18 mouse cellular contexts compared by ENCODE assay signal in genomic region chr15:23979506-23979905, GRCm38 (mm10).
DNase-seq lines count a peak whose midpoint lies in the region; ATAC-seq lines count a peak whose summit lies in the region.
"Had no signal": no experiment of that assay in that cellular context is flagged by ENCODE, and none has a peak within 500 bp of the region (broad histone marks: within the 10 kb centered on the region; RNA-seq: fewer than 3 reads in every experiment).

No protein-coding gene starts in this region.

- no peak overlapping the region for H3K27ac ChIP-seq in forebrain, embryonic 14.5 days (ENCODE audit: low read depth, low read length)
- H3K27ac ChIP-seq in forebrain, embryonic 15.5 days (replicated peaks): no peak overlapping the region
- H3K27ac ChIP-seq: heart, embryonic 10.5 days; intestine, embryonic 15.5 days; liver, embryonic 14.5 days; midbrain, embryonic 12.5 days had no signal

- ATAC-seq in forebrain, embryonic 14.5 days: no peak
- no peak for ATAC-seq in forebrain, embryonic 15.5 days (replicated peaks)
- no peak for ATAC-seq in frontal cortex, adult (ENCODE audit: low TSS enrichment)
- ATAC-seq: forebrain, embryonic 16.5 days; hindbrain, embryonic 16.5 days; intestine, embryonic 15.5 days had no signal

- WGBS in forebrain, embryonic 14.5 days: 77% methylated on average over 3 of the region's 3 CpGs
- 78% methylated on average over 3 of the region's 3 CpGs for WGBS in forebrain, embryonic 15.5 days

- no peak overlapping the region for H3K4me2 ChIP-seq in forebrain, embryonic 14.5 days (ENCODE audit: low read length)
- H3K4me2 ChIP-seq in forebrain, embryonic 15.5 days (replicated peaks): no peak overlapping the region
- H3K4me2 ChIP-seq: intestine, embryonic 15.5 days; lung, embryonic 14.5 days; midbrain, embryonic 12.5 days had no signal

- H3K4me3 ChIP-seq in forebrain, embryonic 14.5 days (ENCODE audit: low read depth, low read length): no peak overlapping the region
- no peak overlapping the region for H3K4me3 ChIP-seq in forebrain, embryonic 15.5 days
- H3K4me3 ChIP-seq: heart, embryonic 10.5 days; intestine, embryonic 15.5 days; midbrain, embryonic 12.5 days had no signal

- peak; percentile 15 for DNase-seq in forebrain, embryonic 14.5 days (ENCODE audit: low spot score)
- DNase-seq in cerebellum, adult 8-10 months: peak; percentile 21
- DNase-seq in layer of hippocampus, adult 18-20 months (ENCODE audit: low spot score in 2 of 2): peak; percentile 28 to 68
- DNase-seq in layer of hippocampus, postnatal 14 days (ENCODE audit: low spot score in 2 of 2): peak; percentile 9 to 76
- no peak for DNase-seq in heart, postnatal 36 days
- DNase-seq in gastrocnemius, postnatal 36 days: no peak
- DNase-seq: adrenal gland, postnatal 14 days; kidney, adult 8-10 months; kidney, postnatal 14 days; lung, embryonic 14.5 days had no signal

- no peaks in the 10 kb centered on the region for H3K36me3 ChIP-seq in forebrain, embryonic 14.5 days (ENCODE audit: control insufficient read depth, insufficient read depth, low read length)
- H3K36me3 ChIP-seq in forebrain, embryonic 15.5 days: no peaks in the 10 kb centered on the region
- H3K36me3 ChIP-seq: heart, embryonic 10.5 days; intestine, embryonic 15.5 days; midbrain, embryonic 12.5 days had no signal

- no peaks in the 10 kb centered on the region for H3K9me3 ChIP-seq in forebrain, embryonic 14.5 days (replicated peaks; ENCODE audit: control insufficient read depth, low read length)
- H3K9me3 ChIP-seq in forebrain, embryonic 15.5 days: no peaks in the 10 kb centered on the region
- H3K9me3 ChIP-seq: heart, embryonic 10.5 days; intestine, embryonic 15.5 days; midbrain, embryonic 12.5 days had no signal

- no peaks in the 10 kb centered on the region for H3K4me1 ChIP-seq in forebrain, embryonic 14.5 days (ENCODE audit: control insufficient read depth, insufficient read depth, low read length)
- H3K4me1 ChIP-seq in forebrain, embryonic 15.5 days: no peaks in the 10 kb centered on the region
- H3K4me1 ChIP-seq: heart, embryonic 10.5 days; intestine, embryonic 15.5 days; midbrain, embryonic 12.5 days had no signal

- H3K27me3 ChIP-seq in forebrain, embryonic 14.5 days (replicated peaks; ENCODE audit: control insufficient read depth, insufficient read depth, low read length): no peaks in the 10 kb centered on the region
- H3K27me3 ChIP-seq in forebrain, embryonic 15.5 days: no peaks in the 10 kb centered on the region
- H3K27me3 ChIP-seq: intestine, embryonic 15.5 days; midbrain, embryonic 12.5 days had no signal

- intact Hi-C loops in heart, postnatal 36 days (cut with DNase I): no loop called here
- intact Hi-C loops in gastrocnemius, postnatal 36 days (cut with DNase I): no loop called here

- no peak overlapping the region for H3K9ac ChIP-seq in forebrain, embryonic 14.5 days (ENCODE audit: low read length)
- H3K9ac ChIP-seq in forebrain, embryonic 15.5 days (replicated peaks): no peak overlapping the region
- H3K9ac ChIP-seq: intestine, embryonic 15.5 days; liver, embryonic 14.5 days; lung, embryonic 14.5 days; midbrain, embryonic 12.5 days had no signal

Comparison
In these comparisons a context has a peak if more than half of its experiments do, and no peak if none do; other contexts are left out.
1. DNase-seq: peak in forebrain, embryonic 14.5 days (single experiment), cerebellum, adult 8-10 months (single experiment), layer of hippocampus, adult 18-20 months (2 of 2) and layer of hippocampus, postnatal 14 days (2 of 2); none in heart, postnatal 36 days (0 of 2) and gastrocnemius, postnatal 36 days (0 of 2).